Mouse (Mus musculus): ENCODE measurements around the gene Emcn. TPM values are rescaled to one million over a fixed set of nuclear protein-coding genes. Genes with fewer than 3 reads are reported as not detected.

Emcn gene
- polyA plus RNA-seq, 3 experiments from 2014 or later, result 0.12 TPM; not detected in 2

DNA sequence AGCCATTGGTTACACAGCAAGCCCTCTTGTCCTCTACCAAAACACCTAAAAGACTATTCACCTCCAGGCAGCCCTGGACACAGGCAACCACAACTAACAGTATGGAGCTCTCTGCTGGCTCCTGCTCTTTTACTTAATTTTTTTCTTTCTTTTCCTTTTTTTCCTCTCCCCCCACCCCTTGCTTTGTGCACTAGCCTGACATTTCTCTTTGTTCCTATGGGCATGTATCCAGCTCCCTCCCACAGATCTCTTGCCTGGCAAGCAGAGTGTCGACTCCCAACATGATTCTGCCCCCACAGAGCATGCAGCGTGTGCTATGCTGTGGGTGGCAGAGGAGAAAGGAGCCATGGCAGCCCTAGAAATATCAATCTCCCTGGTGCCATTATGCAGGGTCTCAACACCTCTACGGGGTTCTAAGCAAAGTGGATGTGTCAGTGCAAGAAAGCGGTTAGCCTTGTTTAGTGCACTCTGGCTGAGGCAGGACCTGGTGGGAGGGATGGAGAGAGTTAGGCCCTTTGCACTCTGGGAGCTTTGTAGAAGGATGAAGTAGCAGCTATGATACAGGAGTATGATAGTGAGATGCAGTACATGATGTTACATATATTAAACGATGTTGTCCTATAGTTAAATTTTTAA is 74.7 kb downstream of the Emcn start:
- ATAC-seq, result no peak

DNA sequence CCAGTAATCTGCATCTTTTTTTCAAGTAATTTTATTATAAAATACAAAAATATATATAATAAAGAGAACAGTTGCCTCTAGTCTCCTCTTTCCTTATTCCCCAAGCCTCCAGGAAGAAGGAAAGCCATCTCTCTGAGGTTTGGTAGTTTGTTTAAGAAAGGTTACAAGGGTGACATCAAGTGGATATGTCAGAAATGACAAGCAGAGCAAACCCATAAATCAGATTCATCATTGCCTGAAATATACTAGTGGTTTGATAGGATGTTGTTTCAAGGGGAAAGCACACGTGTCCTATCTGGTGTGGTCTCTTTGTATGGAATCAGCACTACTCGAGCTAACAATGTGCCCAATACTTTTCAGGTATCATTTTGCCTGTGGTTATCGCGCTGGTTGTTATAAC is 77.8 kb downstream of the Emcn start:
- no peak for ATAC-seq

DNA sequence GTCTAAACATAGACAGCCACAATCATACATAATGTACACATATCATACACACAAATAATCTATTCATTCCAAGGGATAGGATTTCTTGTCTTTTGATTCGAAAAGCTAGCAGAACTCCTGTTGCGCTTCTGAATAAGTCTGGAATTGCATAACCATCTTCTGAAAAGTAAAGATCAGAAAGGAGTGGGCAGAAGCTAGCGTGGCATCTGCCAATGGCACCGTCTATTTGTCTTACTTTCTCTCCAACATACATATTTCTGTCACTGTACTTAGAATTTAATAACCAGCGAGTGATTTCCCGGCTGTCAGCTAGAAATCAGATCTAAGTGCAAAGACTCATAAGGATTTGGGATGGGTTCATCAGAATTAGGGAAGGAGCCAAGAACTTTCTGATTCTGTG is 88.6 kb downstream of the Emcn start:
- ATAC-seq, result no peak

DNA sequence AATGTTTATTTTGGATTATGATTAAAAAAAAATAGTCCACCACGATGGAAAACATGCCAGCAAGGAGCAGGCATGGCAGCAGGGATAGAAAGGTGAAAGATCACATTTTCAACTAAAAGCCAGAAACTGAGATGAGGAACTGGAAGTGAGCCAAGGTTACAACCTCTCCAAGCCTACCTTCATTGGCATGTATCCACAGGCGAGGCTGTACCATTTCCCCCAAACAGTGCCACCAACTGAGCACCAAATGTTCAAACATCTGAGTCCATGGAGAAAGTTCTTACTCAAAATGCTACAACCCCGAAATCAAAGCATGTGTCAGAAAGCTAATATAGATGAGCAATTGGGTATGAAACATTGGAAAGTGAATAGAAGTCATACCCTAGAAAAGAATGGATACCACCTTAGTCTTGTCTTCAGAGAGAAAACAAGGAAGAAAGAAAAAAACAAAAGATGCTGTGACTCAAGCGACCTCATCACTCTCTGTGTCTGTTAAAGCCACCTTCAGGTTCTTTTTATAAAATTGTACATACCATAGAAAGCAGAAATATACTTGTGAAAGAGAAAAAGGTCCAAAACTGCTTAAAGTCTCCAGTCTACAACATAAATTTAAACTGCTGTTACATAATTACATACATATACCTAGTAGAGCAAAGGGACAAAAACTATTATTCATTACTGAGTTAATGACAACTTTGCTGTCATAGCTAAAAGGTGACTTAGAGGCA is 124.2 kb downstream of the Emcn start:
- ATAC-seq, result no peak

DNA sequence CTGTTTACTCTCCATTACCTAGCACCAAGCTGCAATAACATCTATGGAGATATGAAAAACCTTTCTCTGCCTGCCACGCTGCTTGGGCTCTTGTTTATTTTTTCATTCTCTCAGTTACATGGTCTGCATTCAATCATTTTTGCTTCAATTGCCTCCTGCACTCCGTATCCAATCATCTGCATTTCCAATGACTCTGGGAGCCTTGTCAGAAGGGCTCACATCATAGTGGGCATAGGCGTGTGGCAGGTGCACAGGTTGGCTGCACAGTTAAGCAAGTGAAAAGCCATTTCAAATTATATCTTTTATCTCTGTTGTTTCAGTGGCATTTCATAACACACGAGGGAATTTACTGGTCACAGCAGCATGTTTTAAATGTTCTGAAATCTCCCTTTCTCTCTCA is 125.1 kb downstream of the Emcn start:
- ATAC-seq, result no peak

DNA sequence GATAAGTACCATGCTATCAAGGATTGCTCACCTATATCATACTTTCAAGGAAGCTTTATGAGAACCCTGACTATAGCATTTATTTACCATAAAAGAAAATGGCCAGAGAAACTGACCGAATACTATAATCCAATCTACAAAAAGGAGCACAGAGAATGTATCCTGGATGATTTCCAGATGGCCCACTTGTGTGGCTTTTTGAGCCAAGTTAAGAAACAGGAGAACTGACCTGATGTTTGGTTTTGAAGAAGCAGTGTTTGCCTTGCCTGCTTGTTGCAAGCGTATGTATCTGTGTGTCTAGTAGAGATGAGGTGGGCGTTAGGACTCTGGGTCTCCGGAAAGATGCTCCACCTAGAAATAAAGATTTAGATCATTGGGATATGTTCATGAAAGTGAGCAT is 125.9 kb downstream of the Emcn start:
- ATAC-seq, result no peak

DNA sequence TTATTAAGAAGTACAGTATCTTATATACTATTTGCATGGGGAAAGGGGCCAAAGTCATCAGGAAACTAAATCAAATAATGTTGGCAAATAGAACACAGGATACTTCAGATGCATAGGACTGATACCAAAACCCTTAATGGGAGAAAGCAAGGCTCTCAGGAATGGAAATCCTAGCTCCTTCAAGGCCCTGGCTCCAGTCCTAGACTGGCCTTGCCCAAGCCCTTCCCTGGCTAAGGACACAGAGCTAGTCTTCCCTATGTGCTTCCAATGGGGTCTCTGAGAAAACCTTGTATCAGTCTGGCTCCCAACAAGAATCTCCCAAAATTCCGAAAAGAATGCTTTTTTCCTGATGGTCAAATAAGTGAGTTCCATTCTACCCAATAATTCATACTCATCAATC is 126.5 kb downstream of the Emcn start:
- no peak for ATAC-seq

DNA sequence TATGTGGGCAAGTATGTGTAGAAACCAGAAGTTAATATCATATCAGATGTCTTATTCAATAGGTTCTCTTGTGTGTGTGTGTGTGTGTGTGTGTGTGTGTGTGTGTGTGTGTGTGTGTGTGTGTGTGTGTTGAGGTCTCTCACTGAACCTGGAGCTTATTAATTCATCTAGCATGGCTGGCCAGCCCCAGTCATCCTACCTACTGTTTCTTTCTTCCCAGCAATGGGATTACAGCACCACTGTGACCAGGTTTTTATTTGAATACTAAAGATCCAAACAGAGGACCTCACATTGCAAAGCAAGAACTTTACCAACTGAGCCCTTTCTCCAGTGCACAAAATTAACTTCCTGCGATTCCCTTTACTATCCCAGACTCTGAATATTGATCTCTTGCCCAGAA is 131.3 kb downstream of the Emcn start:
- no peak for ATAC-seq

DNA sequence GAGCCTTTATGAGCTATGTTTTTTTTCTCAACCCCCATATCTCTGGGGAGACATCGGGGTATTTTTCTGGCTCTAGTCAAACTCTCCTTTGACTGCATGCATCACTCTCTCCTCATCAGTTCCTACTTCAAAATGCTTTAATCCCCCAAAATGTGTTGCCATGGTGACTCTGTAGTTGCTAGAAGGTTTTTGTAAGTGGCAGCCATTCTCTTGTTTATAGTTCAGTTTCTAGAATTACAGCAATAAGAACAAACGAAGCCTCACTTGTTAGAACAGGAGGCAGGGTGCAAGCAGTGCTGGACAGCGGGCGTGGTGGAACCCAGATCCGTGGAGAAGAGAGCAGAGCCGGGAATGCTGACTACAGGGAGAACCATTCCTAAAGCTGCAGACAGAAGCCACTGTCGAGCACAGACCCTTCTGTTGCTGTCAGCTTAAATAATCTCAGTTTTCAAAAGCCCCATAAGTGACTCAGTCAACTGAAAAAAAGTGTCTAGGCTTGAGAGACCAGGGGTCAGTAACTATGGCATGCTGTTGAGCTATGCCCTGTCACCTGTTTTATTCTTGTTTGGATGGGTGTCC is 139.0 kb downstream of the Emcn start:
- ATAC-seq, result no peak

DNA sequence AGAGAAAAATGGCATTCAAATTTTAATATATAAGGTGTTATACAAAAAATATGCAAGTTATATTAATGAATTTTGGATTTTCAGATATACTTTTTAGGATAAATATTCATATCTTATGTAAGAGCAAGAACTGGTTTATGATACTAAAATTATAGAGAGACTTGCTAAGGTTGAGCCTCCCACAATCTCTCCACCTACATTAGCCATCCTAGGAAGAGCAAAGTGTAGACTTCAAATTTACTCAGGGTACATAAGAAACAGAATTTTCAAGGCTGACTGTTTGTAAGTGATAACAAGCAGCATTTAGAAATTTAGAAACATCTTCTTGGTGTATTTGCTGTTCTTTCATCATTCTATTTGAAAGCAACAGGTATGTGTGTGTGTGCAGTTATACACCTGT is 140.3 kb downstream of the Emcn start:
- ATAC-seq, result no peak
